Mouse (Mus musculus) megakaryocyte-erythroid progenitor cell, adult 5-6 weeks (primary cell): ENCODE data around the gene Frmd4a. TPM values are rescaled to one million over a fixed set of nuclear protein-coding genes. Genes with fewer than 3 reads are reported as not detected.

ENCODE experiments used
- ATAC-seq: replicated peaks from 2 replicates; pipeline ENCODE4 v1.8.0; 2016; ENCODE audit warnings: mild to moderate bottlenecking, inconsistent platforms; ENCODE audit not compliant: severe bottlenecking, poor library complexity, low FRiP score, low TSS enrichment
- total RNA-seq, 2 experiments: library from RNA; stranded (forward) in 1 of 2; stranded (reverse) in 1 of 2; fragments of 200-1000, 215-1000 nt in 1 of 2; fragments of >200 nt in 1 of 2; fragmentation: Nextera tagmentation in 1 of 2; gene quantifications; 2 replicates each; pipeline ENCODE4 v1.2.3; 2014 to 2017

Frmd4a gene
- total RNA-seq, 2 experiments from 2014 or later = 14.7 to 35.2 TPM

DNA sequence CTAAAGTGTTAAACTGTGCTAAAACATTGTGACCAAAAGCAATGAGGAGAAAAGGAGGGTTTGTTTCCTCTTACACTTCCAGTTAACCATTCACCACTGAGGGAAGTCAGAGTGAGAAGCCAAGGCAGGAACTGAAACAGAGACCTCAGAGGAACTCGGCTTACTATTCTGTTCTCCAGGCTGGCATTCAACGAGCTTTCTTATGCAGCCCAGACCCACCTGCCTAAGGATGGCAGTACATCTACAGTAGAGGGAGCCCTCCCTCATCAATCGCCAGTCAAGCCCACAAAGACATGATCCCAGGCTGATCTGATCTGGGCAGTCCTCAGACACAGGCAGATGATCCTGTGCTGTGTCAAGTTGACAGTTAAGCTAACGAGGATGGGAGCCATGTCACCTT, 555.9 kb downstream of the Frmd4a start:
- ATAC-seq = 0 out of 2 replicates have a peak, but pooled peaks have one; percentile 32

DNA sequence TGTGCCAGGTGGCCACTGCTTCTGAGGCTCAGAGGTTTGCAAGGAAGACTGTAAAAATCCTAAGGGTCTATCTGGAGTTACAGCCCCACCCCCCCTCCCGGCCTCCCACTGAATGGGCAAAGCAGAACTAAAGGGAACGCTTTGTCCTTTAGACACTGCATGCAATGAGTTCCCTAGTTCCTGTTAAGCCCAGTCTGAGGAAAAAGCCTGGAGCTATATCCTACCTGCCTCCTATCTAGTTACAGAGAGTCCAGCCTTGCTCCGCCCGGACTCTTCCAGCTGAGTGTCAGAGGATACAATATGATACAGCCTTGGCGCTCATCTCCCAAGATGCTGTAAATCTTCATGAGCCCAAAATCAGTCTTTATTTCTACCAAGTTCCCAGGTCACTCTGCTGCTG, 556.7 kb downstream of the Frmd4a start:
- ATAC-seq = no peak

DNA sequence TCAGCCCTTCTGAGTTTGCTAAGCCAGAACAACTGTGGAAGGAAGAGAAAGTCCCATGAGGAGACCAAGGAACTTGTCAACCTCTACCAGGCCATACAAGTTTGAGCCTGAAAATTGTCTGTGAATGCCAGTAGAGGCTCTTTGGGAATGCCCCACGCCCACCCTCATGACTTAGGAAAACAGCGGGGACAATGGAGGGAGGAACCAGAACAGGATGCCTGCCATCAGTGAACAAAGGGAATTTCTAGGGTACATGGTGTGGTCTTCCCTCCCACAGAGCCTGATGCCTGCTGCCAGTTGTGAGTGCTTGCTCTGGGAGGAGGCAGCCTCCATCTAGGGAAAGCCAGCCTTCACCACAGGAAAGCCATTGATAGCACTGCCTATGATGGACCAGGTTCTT, 557.6 kb downstream of the Frmd4a start:
- no peak for ATAC-seq

DNA sequence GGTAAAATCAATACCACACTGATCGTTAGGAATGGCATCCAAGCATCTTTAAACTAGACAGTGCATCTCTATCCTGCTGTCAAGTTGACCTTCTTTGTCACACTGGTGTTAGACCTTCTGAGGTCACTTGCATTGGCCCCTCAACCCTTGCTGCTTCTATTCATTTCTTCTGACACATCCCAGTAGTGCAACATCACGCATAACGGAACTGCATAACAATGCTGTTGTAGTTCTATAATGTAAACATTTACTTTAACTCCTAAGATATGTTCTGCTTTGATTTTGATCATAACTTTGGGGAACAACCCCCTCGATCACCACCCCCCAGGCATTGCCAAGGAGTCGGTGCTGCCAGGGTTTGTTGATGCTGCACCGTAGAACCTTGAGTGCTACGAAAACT, 558.5 kb downstream of the Frmd4a start:
- ATAC-seq = no peak

DNA sequence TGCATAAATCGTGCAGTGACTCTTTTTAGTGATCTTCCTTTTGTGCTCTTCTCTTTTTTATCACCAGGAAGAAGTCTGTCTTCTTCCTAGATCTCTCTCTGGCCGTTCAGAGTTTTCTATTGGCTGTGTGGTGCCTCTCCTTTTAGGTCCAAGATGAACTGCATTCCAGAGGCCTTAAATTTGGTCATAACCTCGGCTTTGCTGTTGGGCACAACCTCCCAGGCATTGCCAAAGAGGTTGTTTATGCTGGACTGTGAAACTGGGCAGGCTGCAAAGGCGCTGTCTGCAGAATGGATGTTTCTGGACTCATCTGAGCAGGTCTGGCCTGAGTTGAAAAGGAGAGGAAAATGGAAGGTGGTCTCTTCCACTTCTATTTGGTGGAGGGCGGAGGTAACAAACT, 560.8 kb downstream of the Frmd4a start:
- no peak for ATAC-seq

DNA sequence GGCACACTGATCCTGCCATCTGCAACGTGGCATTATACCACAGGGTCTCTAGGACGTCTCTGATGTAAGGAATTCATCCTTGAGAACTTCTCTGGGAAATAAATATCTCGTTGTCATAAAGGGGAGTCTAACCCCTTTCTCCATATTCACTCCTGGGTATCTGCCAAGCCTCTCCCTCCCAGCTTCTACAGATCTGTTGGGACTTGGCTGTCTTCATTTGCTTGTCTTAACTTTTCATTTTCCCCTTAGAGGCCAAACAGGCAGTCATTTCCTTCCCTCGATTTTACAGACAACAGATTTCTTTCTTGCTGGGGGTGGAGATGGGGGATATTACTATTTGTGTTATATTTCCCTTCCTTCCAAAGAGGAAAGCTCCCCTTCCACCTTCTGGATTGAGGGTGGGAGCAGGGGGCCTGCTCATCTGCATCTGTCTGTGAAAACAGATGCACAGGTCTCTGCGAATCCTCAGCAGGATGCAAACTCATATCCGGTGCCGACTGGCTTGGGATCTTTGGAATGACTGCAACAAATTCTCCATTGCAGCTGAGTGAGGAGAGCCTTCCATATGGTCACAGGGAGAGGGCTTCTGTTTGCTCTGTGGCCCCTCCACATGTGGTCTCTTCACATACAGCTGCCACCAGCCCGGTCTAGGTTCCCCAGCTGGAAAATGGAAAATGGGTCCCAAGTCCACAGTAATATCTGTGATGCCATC, 562.0 kb downstream of the Frmd4a start:
- ATAC-seq = no peak

DNA sequence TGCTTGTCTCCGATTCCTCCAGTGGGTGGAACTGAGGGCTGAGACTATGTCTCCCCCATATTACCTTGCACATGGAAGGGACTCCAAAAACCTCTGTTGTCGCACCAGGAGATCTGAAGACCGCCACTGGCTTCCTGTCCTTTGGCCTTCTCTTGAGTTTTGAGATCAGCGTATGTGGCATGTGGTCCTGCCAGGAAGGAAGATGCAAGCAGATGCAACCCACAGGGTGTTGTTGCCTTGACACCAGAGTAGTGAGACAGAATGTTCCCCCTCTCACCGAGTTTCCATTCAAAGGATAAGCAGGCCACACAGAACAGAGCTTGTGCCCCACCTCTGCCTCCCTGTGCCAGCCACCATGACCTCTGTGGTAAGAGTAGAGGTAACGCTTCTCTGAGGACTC, 563.1 kb downstream of the Frmd4a start:
- no peak for ATAC-seq

DNA sequence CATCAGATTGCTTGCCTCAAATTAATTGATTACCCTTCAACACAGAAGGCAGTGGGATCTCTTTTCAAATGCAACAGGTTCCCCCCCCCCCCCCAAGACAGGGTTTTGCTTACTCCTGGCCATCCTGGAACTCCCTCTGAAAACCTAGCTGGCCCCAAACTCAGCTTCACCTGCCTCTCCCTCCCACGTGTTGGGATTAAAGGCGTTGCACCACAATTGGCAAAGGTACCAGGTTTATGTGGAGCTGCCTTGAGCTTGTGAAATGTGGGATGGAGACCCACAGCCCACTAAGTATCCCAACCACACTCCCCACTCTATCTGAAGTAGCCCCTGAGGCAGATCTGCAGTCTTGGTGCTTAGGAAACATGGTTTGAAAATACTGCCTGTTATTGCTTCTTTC, 565.4 kb downstream of the Frmd4a start:
- ATAC-seq = no peak

DNA sequence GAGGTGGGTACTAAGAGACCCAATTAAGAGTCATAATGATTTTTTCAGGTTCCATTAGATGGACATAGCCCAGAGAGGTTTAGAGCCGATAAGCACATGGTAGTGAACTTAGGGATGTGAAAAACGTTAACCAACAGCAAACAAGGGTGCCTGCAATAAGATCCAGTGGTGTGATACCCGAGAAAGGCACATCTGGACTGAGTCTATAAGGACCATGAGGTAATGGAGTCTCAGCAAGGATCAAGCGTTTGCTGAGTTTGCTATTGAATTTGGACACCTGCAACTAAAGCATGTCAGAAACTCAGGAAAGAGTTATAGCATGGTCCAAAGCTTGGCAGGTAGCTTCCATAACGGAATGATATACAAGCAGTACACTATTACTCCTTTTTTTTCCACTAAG, 566.7 kb downstream of the Frmd4a start:
- ATAC-seq = no peak

DNA sequence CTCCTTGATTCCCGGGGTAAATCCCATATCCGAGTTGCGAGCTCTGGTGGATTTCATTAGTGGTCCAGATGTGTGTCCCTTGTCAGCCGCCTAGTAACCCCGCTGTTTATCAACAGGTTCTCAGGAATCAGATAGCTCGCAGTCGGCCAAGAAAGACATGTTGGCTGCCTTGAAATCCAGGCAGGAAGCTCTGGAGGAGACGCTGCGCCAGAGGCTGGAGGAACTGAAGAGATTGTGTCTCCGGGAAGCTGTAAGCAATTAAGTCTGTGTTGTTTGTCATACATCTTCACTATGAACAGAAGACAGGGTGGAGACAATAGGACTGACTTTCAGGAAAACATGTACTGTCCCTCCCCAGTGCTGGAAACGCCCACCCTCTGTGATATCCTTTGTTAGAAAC, 568.7 kb downstream of the Frmd4a start:
- no peak for ATAC-seq

DNA sequence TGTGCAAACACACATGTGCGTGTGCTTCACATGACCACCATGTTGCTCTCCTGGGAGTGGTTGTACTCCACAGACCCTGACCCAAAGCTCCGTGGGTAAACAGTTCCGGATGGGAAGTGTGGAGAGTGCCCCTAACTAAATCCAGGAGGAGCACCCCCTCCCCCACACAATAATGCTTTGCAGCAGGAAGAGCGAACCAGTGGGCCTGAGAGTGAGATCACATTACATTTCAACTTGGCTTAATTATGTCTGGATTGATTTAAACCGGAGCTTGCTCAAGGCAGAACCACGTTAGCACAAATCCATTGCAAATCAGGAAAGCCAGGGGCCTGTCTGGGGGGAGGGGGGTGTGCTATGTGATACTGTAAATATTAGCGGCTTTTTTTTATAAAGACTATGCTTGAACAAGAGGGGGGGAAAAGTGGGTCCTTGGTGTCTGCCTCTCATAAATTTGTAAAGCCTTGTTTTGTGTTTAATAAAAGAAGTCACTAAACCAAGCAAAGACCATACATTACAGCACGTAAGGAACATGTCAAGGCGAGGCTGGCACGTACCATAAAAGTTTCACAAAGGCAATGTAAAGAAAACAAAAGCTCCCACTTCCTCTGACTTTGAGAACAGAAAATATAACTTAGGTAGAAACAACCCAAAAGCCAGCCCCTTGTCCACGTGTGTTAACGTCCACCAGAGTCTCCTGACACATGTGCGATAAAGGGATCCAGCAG, 570.3 kb downstream of the Frmd4a start:
- ATAC-seq = no peak

DNA sequence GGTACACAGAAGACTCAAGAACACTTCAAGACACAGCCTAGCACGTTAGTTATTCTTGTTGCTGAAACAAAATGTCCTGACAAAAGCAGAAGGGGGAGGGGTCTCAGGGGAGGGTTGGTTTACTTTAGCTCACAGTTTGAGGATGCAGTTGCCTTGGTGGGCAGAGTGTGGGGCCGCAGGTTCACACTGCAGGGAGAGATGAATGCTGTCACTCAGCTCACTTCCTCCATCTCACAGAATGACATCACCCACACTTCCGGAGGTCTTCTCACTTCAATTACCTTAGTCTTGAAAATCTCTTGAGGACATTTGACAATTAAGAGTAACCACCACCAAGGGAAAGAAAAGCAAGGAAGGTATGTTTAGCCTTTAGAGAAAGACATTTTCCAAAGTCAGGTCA, 574.1 kb downstream of the Frmd4a start:
- ATAC-seq = no peak

DNA sequence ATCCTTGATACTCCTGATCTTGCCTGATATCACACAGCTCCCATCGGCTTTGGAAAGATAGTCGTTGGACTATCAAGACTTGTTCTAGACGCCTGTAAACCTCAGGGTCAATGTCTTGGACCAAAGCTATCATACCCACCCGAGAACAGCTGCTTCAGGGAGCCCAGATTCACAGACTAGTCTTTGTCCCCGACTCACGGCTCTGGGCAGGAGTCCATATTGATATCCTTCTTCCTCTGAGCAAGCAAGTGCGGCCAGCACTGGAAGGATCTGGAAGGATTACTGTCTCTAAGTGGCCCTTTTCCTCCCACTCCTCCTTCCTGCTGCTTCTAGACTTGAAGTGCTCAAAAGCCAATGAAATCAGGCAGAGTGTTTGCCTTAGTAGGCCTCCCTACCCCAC, 575.1 kb downstream of the Frmd4a start:
- no peak for ATAC-seq

DNA sequence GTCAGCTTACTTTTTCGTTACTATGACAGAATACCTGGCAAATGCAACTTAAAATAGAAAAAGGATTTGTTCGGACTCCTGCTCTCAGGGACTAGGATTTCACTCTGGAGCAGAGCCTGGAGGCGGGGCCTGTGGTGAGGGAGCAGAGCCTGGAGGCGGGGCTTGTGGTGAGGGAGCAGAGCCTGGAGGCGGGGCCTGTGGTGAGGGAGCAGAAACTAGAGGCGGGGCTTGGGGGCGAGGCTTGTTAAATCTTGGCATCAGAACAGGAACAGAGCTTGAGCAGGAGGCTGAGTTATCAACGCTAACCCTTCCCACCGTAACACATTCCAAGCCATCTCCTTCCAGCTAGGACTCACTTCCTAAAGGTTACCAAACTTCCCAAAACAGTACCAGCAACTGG, 575.9 kb downstream of the Frmd4a start:
- ATAC-seq = peak; percentile 96

DNA sequence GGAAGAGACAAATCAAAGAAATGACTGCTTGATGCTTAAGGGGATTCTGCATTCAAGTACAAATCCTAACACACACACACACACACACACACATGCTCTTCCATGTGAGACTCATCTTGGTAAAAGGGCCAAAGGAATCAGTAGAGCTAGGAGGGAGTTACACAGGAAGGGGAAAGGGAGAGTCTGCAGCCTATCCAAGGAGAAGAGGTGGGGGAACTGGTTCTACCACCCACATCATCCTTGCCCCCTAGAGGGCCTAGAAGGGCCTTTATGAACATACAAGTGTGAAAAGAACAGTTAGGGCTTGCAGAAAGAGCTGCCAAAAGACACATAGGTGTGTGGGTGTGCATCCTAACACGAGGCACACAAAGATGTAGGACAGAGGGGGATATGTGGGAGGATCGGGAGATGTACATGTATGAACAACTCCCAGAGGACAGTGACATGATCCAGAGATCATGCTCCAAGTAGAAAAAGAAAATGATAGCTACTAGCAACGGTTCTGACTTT, 576.4 kb downstream of the Frmd4a start:
- ATAC-seq = no peak

DNA sequence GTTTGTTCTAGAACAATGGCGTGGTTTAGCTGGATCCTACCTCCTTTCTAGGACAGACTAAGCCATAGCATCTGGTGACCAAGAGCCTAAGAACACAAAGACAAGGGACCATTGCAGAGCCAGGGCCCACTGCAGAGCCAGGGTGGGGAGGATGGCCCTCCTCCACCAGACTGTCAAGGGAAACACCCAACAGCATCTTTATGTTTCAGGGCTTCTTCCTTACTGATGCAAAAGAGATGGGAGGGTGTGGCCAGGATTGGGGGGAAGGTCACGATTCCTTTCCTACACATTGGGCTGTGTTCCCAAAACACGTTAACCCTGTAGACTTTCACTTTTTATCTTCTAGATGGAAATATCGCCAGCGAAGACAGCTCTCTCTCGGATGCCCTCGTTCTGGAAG, 579.5 kb downstream of the Frmd4a start:
- ATAC-seq = no peak

DNA sequence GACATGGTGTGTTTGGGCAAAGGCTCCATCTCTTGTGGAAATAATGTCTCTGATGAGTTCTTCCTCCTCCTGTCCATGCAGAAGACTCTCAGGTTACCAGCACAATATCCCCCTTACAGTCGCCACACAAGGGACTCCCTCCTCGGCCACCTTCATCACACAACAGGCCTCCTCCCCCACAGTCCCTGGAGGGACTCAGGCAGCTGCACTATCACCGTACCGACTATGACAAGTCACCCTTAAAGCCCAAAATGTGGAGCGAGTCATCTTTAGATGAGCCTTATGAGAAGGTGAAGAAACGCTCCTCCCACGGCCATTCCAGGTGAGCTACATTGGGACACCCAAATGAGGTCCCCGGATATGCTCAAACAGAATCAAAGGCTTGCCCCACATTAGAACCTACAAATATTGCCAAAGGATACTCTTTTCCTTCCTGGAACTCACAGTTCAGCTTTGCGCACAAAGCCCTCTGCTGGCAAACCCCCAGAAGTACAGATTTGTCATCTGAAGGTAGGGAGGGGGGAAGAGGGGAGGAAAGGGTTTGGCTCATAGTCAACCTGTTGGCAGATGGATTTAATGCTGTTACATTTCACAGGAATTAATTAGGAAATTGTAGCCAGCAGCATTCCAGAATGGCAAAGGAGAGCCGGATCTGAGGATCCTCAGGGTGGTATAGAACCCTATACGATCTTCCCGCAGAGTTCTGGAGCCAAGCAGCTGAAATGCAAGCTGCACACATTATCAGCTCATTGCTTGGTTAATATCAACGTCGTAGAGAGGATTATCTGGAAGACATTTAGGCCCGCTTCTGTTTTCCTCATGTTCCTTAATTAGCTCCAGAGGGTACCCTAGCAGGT, 583.7 kb downstream of the Frmd4a start:
- peak; percentile 63 for ATAC-seq

DNA sequence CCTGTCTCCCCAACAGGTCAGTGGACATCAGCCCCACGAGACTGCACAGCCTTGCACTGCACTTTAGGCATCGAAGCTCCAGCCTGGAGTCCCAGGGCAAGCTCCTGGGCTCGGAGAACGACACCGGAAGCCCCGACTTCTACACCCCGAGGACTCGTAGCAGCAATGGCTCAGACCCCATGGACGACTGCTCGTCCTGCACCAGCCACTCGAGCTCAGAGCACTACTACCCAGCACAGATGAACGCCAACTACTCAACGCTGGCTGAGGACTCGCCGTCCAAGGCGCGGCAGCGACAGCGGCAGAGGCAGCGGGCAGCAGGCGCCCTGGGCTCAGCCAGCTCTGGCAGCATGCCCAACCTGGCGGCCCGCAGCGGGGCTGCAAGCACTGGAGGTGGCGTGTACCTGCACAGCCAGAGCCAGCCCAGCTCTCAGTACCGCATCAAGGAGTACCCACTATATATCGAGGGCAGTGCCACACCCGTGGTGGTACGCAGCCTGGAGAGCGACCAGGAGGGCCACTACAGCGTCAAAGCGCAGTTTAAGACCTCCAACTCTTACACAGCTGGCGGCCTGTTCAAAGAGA, 585.9 kb downstream of the Frmd4a start:
- no peak for ATAC-seq

DNA sequence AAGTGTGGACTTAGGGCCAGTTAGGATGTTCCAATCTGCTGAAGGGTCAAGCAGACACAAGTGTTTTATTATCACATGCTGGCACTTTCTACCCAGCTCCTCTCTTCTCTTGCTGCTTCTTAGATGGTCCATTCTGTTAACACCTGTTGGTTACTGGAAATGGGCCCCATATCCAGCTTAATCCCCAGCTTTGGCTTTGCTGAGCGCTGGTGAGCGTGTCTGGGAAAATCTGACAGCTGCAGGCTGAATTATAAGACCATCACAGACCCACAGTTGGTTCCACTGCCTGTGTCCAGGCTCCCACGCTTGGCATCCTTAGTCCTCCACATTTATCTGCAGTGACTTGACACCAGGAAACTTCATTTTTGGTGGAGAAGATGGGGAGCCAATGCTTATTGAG, 589.0 kb downstream of the Frmd4a start:
- ATAC-seq = no peak

DNA sequence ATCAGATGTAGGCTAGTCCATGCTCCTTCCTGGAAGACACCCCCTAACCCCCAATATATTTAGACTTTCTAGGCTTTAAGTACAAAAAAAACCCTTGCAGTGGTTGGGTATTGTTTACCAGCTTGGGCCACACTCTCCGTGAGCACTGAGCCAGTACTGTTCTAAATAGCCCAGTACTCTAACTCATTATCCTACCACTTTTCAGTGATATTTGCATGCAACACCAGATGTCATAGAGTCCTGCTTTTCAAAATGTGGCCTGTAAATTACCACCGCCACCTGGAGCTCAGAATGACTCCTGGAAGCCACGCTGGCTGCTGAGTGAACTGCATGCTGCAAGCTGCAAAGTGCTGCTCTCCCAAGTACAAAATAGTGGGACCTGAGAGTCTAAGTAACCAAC, 590.7 kb downstream of the Frmd4a start:
- ATAC-seq = no peak
